Mouse (Mus musculus) intestine, embryonic 14.5 days (tissue): Measurements from ENCODE around the gene Xrra1. TPM values are rescaled to one million over a fixed set of nuclear protein-coding genes. Genes with fewer than 3 reads are reported as not detected.
A peak's percentile ranks its signal among the peaks of the same experiment; 100 is the strongest.

Experiments
- ATAC-seq: fragments of 200-750 bp; cut with Nextera tagmentation; replicated peaks from 2 replicates; pipeline ENCODE4 v1.8.0; 2017; ENCODE audit warnings: low read depth, moderate number of reproducible peaks, moderate TSS enrichment, moderate library complexity; ENCODE audit not compliant: low FRiP score, low TSS enrichment
- DNase-seq: peaks from one replicate; pipeline ENCODE4 v3.0.0-alpha.2; 2018; ENCODE audit warnings: low spot score
- H3K27ac ChIP-seq: fragments of 300-500 bp; sonication (generic); 2 replicates; pipeline ENCODE4 v1.5.1; 2014; ENCODE audit warnings: low read depth, mild to moderate bottlenecking, control low read depth
- H3K27me3 ChIP-seq: fragments of 300-500 bp; sonication (generic); replicated peaks from 2 replicates; pipeline ENCODE4 v1.6.1; 2014; ENCODE audit warnings: low read length, control low read depth; ENCODE audit not compliant: control insufficient read depth, insufficient read depth
- H3K36me3 ChIP-seq: fragments of 300-500 bp; sonication (generic); 2 replicates; pipeline ENCODE4 v1.6.1; 2014; ENCODE audit warnings: low read length, control low read depth; ENCODE audit not compliant: control insufficient read depth, insufficient read depth
- H3K4me1 ChIP-seq: fragments of 300-500 bp; sonication (generic); replicated peaks from 2 replicates; pipeline ENCODE4 v1.6.1; 2014; ENCODE audit warnings: low read length, control low read depth, mixed read lengths; ENCODE audit not compliant: control insufficient read depth, insufficient read depth
- H3K4me2 ChIP-seq: fragments of 300-500 bp; sonication (generic); 2 replicates; pipeline ENCODE4 v1.6.1; 2014; ENCODE audit warnings: low read length
- H3K4me3 ChIP-seq: fragments of 300-500 bp; sonication (generic); 2 replicates; pipeline ENCODE4 v1.5.1; 2014; ENCODE audit warnings: low read depth, low read length, control low read depth, mixed read lengths
- H3K9ac ChIP-seq: fragments of 300-500 bp; sonication (generic); 2 replicates; pipeline ENCODE4 v1.6.1; 2014; ENCODE audit warnings: mild to moderate bottlenecking, low read length
- H3K9me3 ChIP-seq: fragments of 300-500 bp; sonication (generic); 2 replicates; pipeline ENCODE4 v1.6.1; 2016; ENCODE audit warnings: low read length, control low read depth; ENCODE audit not compliant: control insufficient read depth
- WGBS: fragments of 180-500 bp; shearing (Covaris S2); extraction: QIAGEN DNeasy Blood & Tissue Kit; methylation state at CpG from one replicate; pipeline ENCODE4 v1.1.7; 2014; 5-methylcytosine and 5-hydroxymethylcytosine counted together
- polyA plus RNA-seq: library from polyadenylated mRNA; unstranded; fragments of >200 nt; fragmentation: Nextera tagmentation; extraction: Ambion mirVana; gene quantifications from 2 replicates; pipeline ENCODE4 v1.2.1, GENCODE M21; 2014

Xrra1 gene
- polyA plus RNA-seq, 1 experiment from 2014 or later: 0.27 TPM

GRCm38 (mm10) chr7:99876345-99876744, 17.4 kb downstream of the Xrra1 start:
- H3K9ac ChIP-seq: no peak overlapping the region
- no peaks in the 10 kb centered on the region for H3K27me3 ChIP-seq
- H3K36me3 ChIP-seq: no peaks in the 10 kb centered on the region
- 1% methylated on average over 3 of the region's 3 CpGs for WGBS
- H3K9me3 ChIP-seq: no peaks in the 10 kb centered on the region
- H3K4me3 ChIP-seq: no peak overlapping the region
- H3K4me2 ChIP-seq: no peak overlapping the region
- H3K27ac ChIP-seq: no peak overlapping the region
- DNase-seq: peak; percentile 95
- no peaks in the 10 kb centered on the region for H3K4me1 ChIP-seq
- ATAC-seq: 0 out of 2 replicates have a peak, but pooled peaks have one; percentile 36

GRCm38 (mm10) chr7:99878254-99878653, 19.3 kb downstream of the Xrra1 start:
- whole genome bisulfite sequencing: 66% methylated on average over 2 of the region's 2 CpGs
- DNase-seq: no peak

GRCm38 (mm10) chr7:99887230-99887735, 28.4 kb downstream of the Xrra1 start:
- no peak for ATAC-seq
- H3K36me3 ChIP-seq: no peaks in the 10 kb centered on the region
- no peak overlapping the region for H3K27ac ChIP-seq
- DNase-seq: no peak
- no peaks in the 10 kb centered on the region for H3K4me1 ChIP-seq
- no peaks in the 10 kb centered on the region for H3K9me3 ChIP-seq
- H3K9ac ChIP-seq: no peak overlapping the region
- H3K4me2 ChIP-seq: no peak overlapping the region
- H3K27me3 ChIP-seq: no peaks in the 10 kb centered on the region
- WGBS: 74% methylated on average over 2 of the region's 2 CpGs
- H3K4me3 ChIP-seq: no peak overlapping the region

More at GRCm38 (mm10) chr7:99878254-99878653, 19.3 kb downstream of the Xrra1 start:
- Histone ChIP-seq H3K9me3 (no peaks in the 10 kb centered on the region), H3K9ac (no peak overlapping the region), H3K4me2 (no peak overlapping the region), H3K4me1 (no peaks in the 10 kb centered on the region), H3K27me3 (no peaks in the 10 kb centered on the region), H3K27ac (no peak overlapping the region), H3K36me3 (no peaks in the 10 kb centered on the region), H3K4me3 (no peak overlapping the region)
- no peak for ATAC-seq

GRCm38 (mm10) chr7:99887743-99888142, 28.8 kb downstream of the Xrra1 start:
- no peaks in the 10 kb centered on the region for H3K4me1 ChIP-seq

GRCm38 (mm10) chr7:99889175-99889880, 30.4 kb downstream of the Xrra1 start:
- WGBS: 45% methylated on average over 10 of the region's 10 CpGs
- no peak for ATAC-seq
- no peak overlapping the region for H3K4me2 ChIP-seq
- no peaks in the 10 kb centered on the region for H3K27me3 ChIP-seq
- no peak overlapping the region for H3K4me3 ChIP-seq
- no peaks in the 10 kb centered on the region for H3K4me1 ChIP-seq
- no peak overlapping the region for H3K9ac ChIP-seq
- H3K36me3 ChIP-seq: no peaks in the 10 kb centered on the region
- no peak overlapping the region for H3K27ac ChIP-seq
- no peak for DNase-seq
- H3K9me3 ChIP-seq: no peaks in the 10 kb centered on the region

More at GRCm38 (mm10) chr7:99887743-99888142, 28.8 kb downstream of the Xrra1 start:
- Histone ChIP-seq H3K4me2 (no peak overlapping the region), H3K36me3 (no peaks in the 10 kb centered on the region), H3K27me3 (no peaks in the 10 kb centered on the region), H3K4me3 (no peak overlapping the region), H3K9me3 (no peaks in the 10 kb centered on the region), H3K27ac (no peak overlapping the region), H3K9ac (no peak overlapping the region)
- no peak for ATAC-seq
- no peak for DNase-seq

GRCm38 (mm10) chr7:99890168-99890755, 31.3 kb downstream of the Xrra1 start:
- no peak overlapping the region for H3K4me2 ChIP-seq
- H3K9me3 ChIP-seq: no peaks in the 10 kb centered on the region
- no peak for DNase-seq
- H3K27me3 ChIP-seq: no peaks in the 10 kb centered on the region
- no peaks in the 10 kb centered on the region for H3K36me3 ChIP-seq
- WGBS: 67% methylated on average over 3 of the region's 3 CpGs
- H3K4me3 ChIP-seq: no peak overlapping the region
- no peak for ATAC-seq
- no peaks in the 10 kb centered on the region for H3K4me1 ChIP-seq
- H3K27ac ChIP-seq: no peak overlapping the region
- no peak overlapping the region for H3K9ac ChIP-seq

GRCm38 (mm10) chr7:99891471-99891870, 32.6 kb downstream of the Xrra1 start:
- no peak for DNase-seq
- whole genome bisulfite sequencing: 56% methylated on average over 3 of the region's 3 CpGs
- Histone ChIP-seq H3K36me3 (no peaks in the 10 kb centered on the region), H3K27me3 (no peaks in the 10 kb centered on the region), H3K4me3 (no peak overlapping the region), H3K9me3 (no peaks in the 10 kb centered on the region), H3K4me1 (no peaks in the 10 kb centered on the region), H3K27ac (no peak overlapping the region; the same call in 1 of the 2 replicates), H3K9ac (no peak overlapping the region), H3K4me2 (no peak overlapping the region)
- no peak for ATAC-seq

- Histone ChIP-seq H3K27me3 (no peaks in the 10 kb centered on the region), H3K4me2 (no peak overlapping the region), H3K9me3 (no peaks in the 10 kb centered on the region), H3K4me3 (no peak overlapping the region), H3K9ac (no peak overlapping the region), H3K4me1 (no peaks in the 10 kb centered on the region), H3K27ac (no peak overlapping the region), H3K36me3 (no peaks in the 10 kb centered on the region)
- no peak for DNase-seq
- WGBS: 67% methylated on average over 2 of the region's 2 CpGs
- ATAC-seq: no peak
Observed at GRCm38 (mm10) chr7:99892351-99892750, 33.4 kb downstream of the Xrra1 start.

GRCm38 (mm10) chr7:99893967-99894366, 35.1 kb downstream of the Xrra1 start:
- WGBS: 79% methylated on average over 3 of the region's 3 CpGs
- no peak for ATAC-seq
- no peak overlapping the region for H3K9ac ChIP-seq

More at GRCm38 (mm10) chr7:99893967-99894366, 35.1 kb downstream of the Xrra1 start:
- no peaks in the 10 kb centered on the region for H3K9me3 ChIP-seq
- H3K27ac ChIP-seq: no peak overlapping the region
- H3K4me3 ChIP-seq: no peak overlapping the region
- no peaks in the 10 kb centered on the region for H3K4me1 ChIP-seq
- H3K4me2 ChIP-seq: no peak overlapping the region
- H3K27me3 ChIP-seq: no peaks in the 10 kb centered on the region
- DNase-seq: no peak
- H3K36me3 ChIP-seq: no peaks in the 10 kb centered on the region
